Mouse (Mus musculus): Measurements from ENCODE around the gene Rnf224.

DNA sequence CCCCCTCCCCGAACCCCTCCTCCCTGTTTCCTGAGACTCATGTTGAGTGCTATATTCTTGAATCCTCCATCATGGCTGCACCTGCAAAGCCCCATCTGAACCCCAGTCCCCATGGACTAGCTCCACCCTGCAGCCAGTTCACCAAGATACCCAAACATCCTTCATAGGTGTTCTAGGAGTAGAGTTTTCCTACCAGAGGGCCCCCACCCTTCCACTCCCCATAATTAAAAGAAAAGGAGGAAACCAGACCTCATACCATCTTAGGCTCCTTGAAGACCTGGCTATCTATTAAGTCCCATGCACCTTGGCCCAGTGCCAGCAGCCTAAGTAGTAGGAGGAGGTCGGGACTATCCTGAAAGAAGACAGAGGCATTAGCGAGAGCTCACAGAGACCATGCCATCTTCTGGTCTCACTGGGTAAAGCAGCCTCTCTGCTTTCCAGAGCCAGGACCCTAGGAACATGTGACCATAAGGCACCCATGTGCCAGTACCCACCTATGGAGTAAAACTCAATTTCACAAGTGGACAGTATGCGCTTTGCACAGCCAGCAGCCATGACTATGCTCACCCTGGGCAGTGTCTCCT lies 32.9 kb downstream of the Rnf224 start:
- peak; percentile 49 for TF ChIP-seq CTCF (IDR thresholded peaks at IDR 0.05; ENCODE audit: low read depth)
- TF ChIP-seq EP300 (optimal IDR thresholded peaks at IDR 0.05) = no peak

All from stomach, postnatal 0 days (tissue).